Mouse (Mus musculus) spleen, adult 2 months (tissue): ENCODE measurements at regions not wholly inside any gene's neighbourhood (a gene's known extent, or its start where the extent isn't known, plus 50 kb on each side); places are given as distances from the start of the nearest gene placed in this dataset.

Experiments
- CTCF ChIP-seq: fragments of 200-500 bp; IDR thresholded peaks from 2 replicates; pipeline ENCODE4 v1.5.1; 2011; ENCODE audit warnings: mild to moderate bottlenecking, inconsistent platforms; ENCODE audit not compliant: insufficient read depth, insufficient read length, insufficient replicate concordance; ENCODE audit errors: extremely low read depth
- POLR2A ChIP-seq: fragments of 200-500 bp; IDR thresholded peaks from 2 replicates; pipeline ENCODE4 v1.6.1; 2011; ENCODE audit warnings: low read depth, low read length, inconsistent platforms

GRCm38 (mm10) chr10:98135026-98135425 lies 408.5 kb upstream of the C030005K15Rik start:
- no peak for TF ChIP-seq CTCF
- TF ChIP-seq POLR2A: no peak
